Mouse (Mus musculus): ENCODE measurements around the gene Ahcyl1.
"Not testable (repeated sequence)": the region's sequence is repeated elsewhere in the genome, so short reads cannot be mapped to it uniquely, and the experiment has no call there.

The Ahcyl1 gene

GRCm38 (mm10) chr3:107655491-107655890 lies 40.9 kb downstream of the Ahcyl1 start:
- DNase-seq (ENCODE audit: low spot score in 2 of 2) = no peak

GRCm38 (mm10) chr3:107654861-107655260 lies 41.5 kb downstream of the Ahcyl1 start:
- no peak for DNase-seq (ENCODE audit: low spot score in 2 of 2)

GRCm38 (mm10) chr3:107652968-107653367 lies 43.4 kb downstream of the Ahcyl1 start:
- DNase-seq (ENCODE audit: low spot score in 2 of 2) = no peak

- not testable (repeated sequence) for DNase-seq (ENCODE audit: low spot score in 2 of 2)
Observed at GRCm38 (mm10) chr3:107650276-107650675, 46.1 kb downstream of the Ahcyl1 start.

GRCm38 (mm10) chr3:107646947-107647346 lies 49.4 kb downstream of the Ahcyl1 start:
- DNase-seq (ENCODE audit: low spot score in 2 of 2) = no peak

- no peak for DNase-seq (ENCODE audit: low spot score in 2 of 2)
Observed at GRCm38 (mm10) chr3:107637606-107638172, 58.7 kb downstream of the Ahcyl1 start.

GRCm38 (mm10) chr3:107636236-107636635 lies 60.1 kb downstream of the Ahcyl1 start:
- DNase-seq (ENCODE audit: low spot score in 2 of 2) = no peak

GRCm38 (mm10) chr3:107635836-107636235 lies 60.5 kb downstream of the Ahcyl1 start:
- no peak for DNase-seq (ENCODE audit: low spot score in 2 of 2)

GRCm38 (mm10) chr3:107633906-107634305 lies 62.5 kb downstream of the Ahcyl1 start:
- DNase-seq (ENCODE audit: low spot score in 2 of 2) = no peak

- DNase-seq (ENCODE audit: low spot score in 2 of 2) = no peak
Observed at GRCm38 (mm10) chr3:107632786-107633185, 63.6 kb downstream of the Ahcyl1 start.

GRCm38 (mm10) chr3:107631523-107631958 lies 64.8 kb downstream of the Ahcyl1 start, which contains the start of gene Strip1:
Strip1 (minus strand) TSS chr3:107631694.
- peak; percentile 93 to 95 for DNase-seq (ENCODE audit: low spot score in 2 of 2)

GRCm38 (mm10) chr3:107630682-107631522 lies 65.5 kb downstream of the Ahcyl1 start, which contains the start of gene Gm10961:
Gm10961 (plus strand) TSS chr3:107631322.
- peak; percentile 64 to 67 for DNase-seq (ENCODE audit: low spot score in 2 of 2)

GRCm38 (mm10) chr3:107629411-107629810 lies 66.9 kb downstream of the Ahcyl1 start:
- no peak for DNase-seq (ENCODE audit: low spot score in 2 of 2)

- DNase-seq (ENCODE audit: low spot score in 2 of 2) = peak; percentile 34 to 43
Observed at GRCm38 (mm10) chr3:107628551-107628950, 67.8 kb downstream of the Ahcyl1 start.

- DNase-seq (ENCODE audit: low spot score in 2 of 2) = no peak
Observed at GRCm38 (mm10) chr3:107627641-107628040, 68.7 kb downstream of the Ahcyl1 start.

- DNase-seq (ENCODE audit: low spot score in 2 of 2) = no peak
Observed at GRCm38 (mm10) chr3:107626751-107627150, 69.6 kb downstream of the Ahcyl1 start.

GRCm38 (mm10) chr3:107625536-107625935 lies 70.8 kb downstream of the Ahcyl1 start:
- no peak for DNase-seq (ENCODE audit: low spot score in 2 of 2)

GRCm38 (mm10) chr3:107624424-107624823 lies 71.9 kb downstream of the Ahcyl1 start:
- DNase-seq (ENCODE audit: low spot score in 2 of 2) = no peak

GRCm38 (mm10) chr3:107622537-107622936 lies 73.8 kb downstream of the Ahcyl1 start:
- DNase-seq (ENCODE audit: low spot score in 2 of 2) = no peak

- no peak for DNase-seq (ENCODE audit: low spot score in 2 of 2)
Observed at GRCm38 (mm10) chr3:107621286-107622075, 74.9 kb downstream of the Ahcyl1 start.

- DNase-seq (ENCODE audit: low spot score in 2 of 2) = no peak
Observed at GRCm38 (mm10) chr3:107619911-107620310, 76.4 kb downstream of the Ahcyl1 start.

GRCm38 (mm10) chr3:107617800-107618199 lies 78.6 kb downstream of the Ahcyl1 start:
- no peak for DNase-seq (ENCODE audit: low spot score in 2 of 2)

All from right cerebral cortex, adult 2 months (tissue).